Mouse (Mus musculus) hindbrain, embryonic 11.5 days (tissue): ENCODE results near the gene Lsm4. TPM values are rescaled to one million over a fixed set of nuclear protein-coding genes. Genes with fewer than 3 reads are reported as not detected.

Experiments
- ATAC-seq: fragments of 200-750 bp; cut with Nextera tagmentation; 2 replicates; pipeline ENCODE4 v1.8.0; 2017; ENCODE audit warnings: mild to moderate bottlenecking, moderate TSS enrichment, moderate library complexity; ENCODE audit not compliant: low FRiP score
- DNase-seq: peaks from one replicate; pipeline ENCODE4 v3.0.0-alpha.2; 2015; ENCODE audit warnings: low spot score
- H3K27ac ChIP-seq: fragments of 300-500 bp; sonication (generic); 2 replicates; pipeline ENCODE4 v1.5.1; 2014; ENCODE audit warnings: mild to moderate bottlenecking, low read depth, low read length
- H3K27me3 ChIP-seq: fragments of 300-500 bp; sonication (generic); 2 replicates; pipeline ENCODE4 v1.6.1; 2014; ENCODE audit warnings: mild to moderate bottlenecking, low read length, moderate library complexity, mixed read lengths; ENCODE audit not compliant: control insufficient read depth, insufficient read depth
- H3K36me3 ChIP-seq: fragments of 300-500 bp; sonication (generic); 2 replicates; pipeline ENCODE4 v1.6.1; 2014; ENCODE audit warnings: mild to moderate bottlenecking, low read length, moderate library complexity, mixed read lengths; ENCODE audit not compliant: control insufficient read depth, insufficient read depth
- H3K4me1 ChIP-seq: fragments of 300-500 bp; sonication (generic); replicated peaks from 2 replicates; pipeline ENCODE4 v1.6.1; 2014; ENCODE audit warnings: low read length, mixed read lengths; ENCODE audit not compliant: control insufficient read depth, insufficient read depth
- H3K4me2 ChIP-seq: fragments of 300-500 bp; sonication (generic); replicated peaks from 2 replicates; pipeline ENCODE4 v1.6.1; 2014; ENCODE audit warnings: mild to moderate bottlenecking, low read depth, low read length
- H3K4me3 ChIP-seq: fragments of 300-500 bp; sonication (generic); 2 replicates; pipeline ENCODE4 v1.5.1; 2014; ENCODE audit warnings: low read depth, low read length
- H3K9ac ChIP-seq: fragments of 300-500 bp; sonication (generic); 2 replicates; pipeline ENCODE4 v1.6.1; 2014; ENCODE audit warnings: low read depth, low read length
- H3K9me3 ChIP-seq: fragments of 300-500 bp; sonication (generic); 2 replicates; pipeline ENCODE4 v1.6.1; 2016; ENCODE audit warnings: low read length; ENCODE audit not compliant: control insufficient read depth
- WGBS: fragments of 180-500 bp; shearing (Covaris S2); extraction: QIAGEN DNeasy Blood & Tissue Kit; methylation state at CpG from one replicate; pipeline ENCODE4 v1.1.7; 2014; 5-methylcytosine and 5-hydroxymethylcytosine counted together
- polyA plus RNA-seq: library from polyadenylated mRNA; unstranded; fragments of >200 nt; fragmentation: Nextera tagmentation; extraction: Ambion mirVana; gene quantifications from 2 replicates; pipeline ENCODE4 v1.2.1, GENCODE M21; 2014

The Lsm4 gene
- polyA plus RNA-seq, 1 experiment from 2014 or later: 282 TPM

GRCm38 (mm10) chr8:70678679-70679078, 5.6 kb downstream of the Lsm4 start:
- no peak overlapping the region for H3K4me2 ChIP-seq
- no peak overlapping the region for H3K9ac ChIP-seq
- H3K4me1 ChIP-seq: peaks cover 4% of the 10 kb centered on the region
- peaks cover 6% of the 10 kb centered on the region; the same call in 1 of the 2 replicates for H3K36me3 ChIP-seq
- no peaks in the 10 kb centered on the region for H3K27me3 ChIP-seq
- H3K4me3 ChIP-seq: no peak overlapping the region
- H3K27ac ChIP-seq: no peak overlapping the region
- H3K9me3 ChIP-seq: no peaks in the 10 kb centered on the region
- no peak for DNase-seq
- ATAC-seq: no peak

GRCm38 (mm10) chr8:70679404-70679803, 6.4 kb downstream of the Lsm4 start:
- H3K9ac ChIP-seq: no peak overlapping the region
- no peak for DNase-seq
- 94% methylated on average over 4 of the region's 4 CpGs for WGBS
- H3K27me3 ChIP-seq: no peaks in the 10 kb centered on the region
- H3K4me2 ChIP-seq: no peak overlapping the region
- ATAC-seq: no peak
- peaks cover 6% of the 10 kb centered on the region; the same call in 1 of the 2 replicates for H3K36me3 ChIP-seq
- H3K9me3 ChIP-seq: no peaks in the 10 kb centered on the region
- H3K4me3 ChIP-seq: no peak overlapping the region
- H3K4me1 ChIP-seq: no peaks in the 10 kb centered on the region; the same call in none of the 2 replicates
- H3K27ac ChIP-seq: no peak overlapping the region

- no peaks in the 10 kb centered on the region for H3K27me3 ChIP-seq
- ATAC-seq: no peak
- H3K9me3 ChIP-seq: no peaks in the 10 kb centered on the region
- no peak overlapping the region for H3K4me3 ChIP-seq
- no peak overlapping the region for H3K9ac ChIP-seq
- no peak overlapping the region for H3K4me2 ChIP-seq
- no peaks in the 10 kb centered on the region; the same call in 1 of the 2 replicates for H3K4me1 ChIP-seq
- 0 out of 2 replicates have a peak overlapping the region, but pooled peaks have one; percentile 10 for H3K27ac ChIP-seq
- DNase-seq: no peak
- 89% methylated on average over 3 of the region's 3 CpGs for WGBS
- peaks cover 6% of the 10 kb centered on the region; the same call in 1 of the 2 replicates for H3K36me3 ChIP-seq
Observed at GRCm38 (mm10) chr8:70680039-70680438, 7.0 kb downstream of the Lsm4 start.

GRCm38 (mm10) chr8:70681410-70681809, 8.4 kb downstream of the Lsm4 start:
- Histone ChIP-seq H3K4me1 (no peaks in the 10 kb centered on the region; the same call in 1 of the 2 replicates), H3K4me2 (no peak overlapping the region), H3K27ac (no peak overlapping the region), H3K9me3 (no peaks in the 10 kb centered on the region), H3K36me3 (peaks cover 6% of the 10 kb centered on the region; the same call in 1 of the 2 replicates), H3K9ac (no peak overlapping the region), H3K27me3 (no peaks in the 10 kb centered on the region), H3K4me3 (no peak overlapping the region)
- 88% methylated on average over 3 of the region's 3 CpGs for WGBS
- no peak for ATAC-seq
- DNase-seq: no peak

GRCm38 (mm10) chr8:70682193-70682592, 9.1 kb downstream of the Lsm4 start:
- Histone ChIP-seq H3K4me1 (no peaks in the 10 kb centered on the region; the same call in 1 of the 2 replicates), H3K27me3 (no peaks in the 10 kb centered on the region), H3K27ac (no peak overlapping the region), H3K9me3 (no peaks in the 10 kb centered on the region), H3K36me3 (peaks cover 6% of the 10 kb centered on the region; the same call in 1 of the 2 replicates), H3K9ac (peak overlapping the region; percentile 24; the same call in 1 of the 2 replicates), H3K4me3 (no peak overlapping the region), H3K4me2 (no peak overlapping the region; the same call in 1 of the 2 replicates)
- WGBS: 9% methylated on average over 19 of the region's 19 CpGs
- ATAC-seq (0 out of 2 replicates have a peak, but pooled peaks have one; percentile 38), DNase-seq (peak; percentile 42)

GRCm38 (mm10) chr8:70682692-70683091, 9.6 kb downstream of the Lsm4 start:
- no peak overlapping the region for H3K9ac ChIP-seq
- H3K27me3 ChIP-seq: no peaks in the 10 kb centered on the region
- ATAC-seq: 0 out of 2 replicates have a peak, but pooled peaks have one; percentile 37
- H3K4me3 ChIP-seq: no peak overlapping the region
- H3K27ac ChIP-seq: no peak overlapping the region
- H3K4me2 ChIP-seq: no peak overlapping the region
- DNase-seq: no peak
- 51% methylated on average over 3 of the region's 3 CpGs for WGBS
- peaks cover 6% of the 10 kb centered on the region; the same call in 1 of the 2 replicates for H3K36me3 ChIP-seq
- H3K4me1 ChIP-seq: no peaks in the 10 kb centered on the region; the same call in 1 of the 2 replicates
- H3K9me3 ChIP-seq: no peaks in the 10 kb centered on the region

- DNase-seq: no peak
Observed at GRCm38 (mm10) chr8:70684291-70684690, 11.2 kb downstream of the Lsm4 start.

GRCm38 (mm10) chr8:70687576-70687975, 14.5 kb downstream of the Lsm4 start:
- H3K9me3 ChIP-seq: no peaks in the 10 kb centered on the region
- no peaks in the 10 kb centered on the region for H3K27me3 ChIP-seq
- no peak overlapping the region for H3K9ac ChIP-seq
- no peak for ATAC-seq
- no peak overlapping the region for H3K27ac ChIP-seq
- peaks cover 8% of the 10 kb centered on the region; the same call in 1 of the 2 replicates for H3K4me1 ChIP-seq
- no peak overlapping the region for H3K4me3 ChIP-seq
- H3K36me3 ChIP-seq: no peaks in the 10 kb centered on the region
- no peak overlapping the region for H3K4me2 ChIP-seq
- DNase-seq: no peak
- 86% methylated on average over 8 of the region's 8 CpGs for WGBS

More at GRCm38 (mm10) chr8:70684291-70684690, 11.2 kb downstream of the Lsm4 start:
- H3K9me3 ChIP-seq: no peaks in the 10 kb centered on the region
- no peaks in the 10 kb centered on the region; the same call in 1 of the 2 replicates for H3K4me1 ChIP-seq
- ATAC-seq: no peak
- no peak overlapping the region for H3K9ac ChIP-seq
- H3K36me3 ChIP-seq: no peaks in the 10 kb centered on the region
- H3K4me2 ChIP-seq: no peak overlapping the region
- 48% methylated on average over 7 of the region's 7 CpGs for WGBS
- no peak overlapping the region for H3K27ac ChIP-seq
- no peaks in the 10 kb centered on the region for H3K27me3 ChIP-seq
- H3K4me3 ChIP-seq: no peak overlapping the region

GRCm38 (mm10) chr8:70688136-70688535, 15.1 kb downstream of the Lsm4 start:
- H3K27me3 ChIP-seq: no peaks in the 10 kb centered on the region
- H3K4me3 ChIP-seq: no peak overlapping the region
- H3K9me3 ChIP-seq: no peaks in the 10 kb centered on the region
- no peaks in the 10 kb centered on the region for H3K36me3 ChIP-seq
- no peak overlapping the region for H3K27ac ChIP-seq
- no peak for DNase-seq
- 94% methylated on average over 3 of the region's 3 CpGs for WGBS
- H3K4me2 ChIP-seq: no peak overlapping the region
- no peak overlapping the region for H3K9ac ChIP-seq
- peaks cover 8% of the 10 kb centered on the region; the same call in 1 of the 2 replicates for H3K4me1 ChIP-seq
- ATAC-seq: no peak
